In genomic region chr1:127248433-127248832, GRCm38 (mm10) we compare ENCODE assay signal across 13 mouse cellular contexts. TPM values are rescaled to one million over a fixed set of nuclear protein-coding genes. Genes with fewer than 3 reads are reported as not detected.
DNase-seq lines count a peak whose midpoint lies in the region; ATAC-seq and TF ChIP-seq lines count a peak whose summit lies in the region.
"Had no signal": no experiment of that assay in that cellular context is flagged by ENCODE, and none has a peak within 500 bp of the region (broad histone marks: within the 10 kb centered on the region; RNA-seq: fewer than 3 reads in every experiment).

No protein-coding gene starts in this region.

- WGBS in intestine, embryonic 15.5 days, result 63% methylated on average over 1 of the region's 1 CpGs
- 44% methylated on average over 1 of the region's 1 CpGs for WGBS in lung, adult 2 months
- 70% methylated on average over 1 of the region's 1 CpGs for WGBS in hindbrain, postnatal 0 days

- TF ChIP-seq POLR2A in bone marrow macrophage, adult 2 months (IDR thresholded peaks at IDR 0.05; ENCODE audit: borderline replicate concordance, low read depth, low read length), result no peak
- TF ChIP-seq POLR2A in lung, adult 2 months (IDR thresholded peaks at IDR 0.05; ENCODE audit: borderline replicate concordance, extremely low read depth, low read depth, low read length), result no peak

- no peaks in the 10 kb centered on the region for H3K9me3 ChIP-seq in intestine, embryonic 15.5 days
- no peaks in the 10 kb centered on the region for H3K9me3 ChIP-seq in hindbrain, postnatal 0 days (ENCODE audit: low read length)
- H3K9me3 ChIP-seq: hindbrain, embryonic 12.5 days; liver, embryonic 15.5 days; midbrain, embryonic 15.5 days had no signal

- no peaks in the 10 kb centered on the region for H3K36me3 ChIP-seq in intestine, embryonic 15.5 days
- H3K36me3 ChIP-seq in hindbrain, postnatal 0 days (ENCODE audit: insufficient read depth, low read length), result no peaks in the 10 kb centered on the region
- H3K36me3 ChIP-seq: hindbrain, embryonic 12.5 days; liver, embryonic 15.5 days; midbrain, embryonic 15.5 days had no signal

- no peak overlapping the region for H3K4me3 ChIP-seq in bone marrow macrophage, adult 2 months (ENCODE audit: insufficient read depth, low read length)
- no peak overlapping the region for H3K4me3 ChIP-seq in intestine, embryonic 15.5 days (replicated peaks)
- H3K4me3 ChIP-seq in lung, adult 2 months (replicated peaks; ENCODE audit: extremely low read depth, low read depth, low read length), result no peak overlapping the region
- H3K4me3 ChIP-seq in hindbrain, postnatal 0 days (ENCODE audit: low read length), result no peak overlapping the region
- H3K4me3 ChIP-seq: hindbrain, embryonic 12.5 days; liver, embryonic 15.5 days; midbrain, embryonic 15.5 days had no signal

- no peak for TF ChIP-seq CTCF in bone marrow macrophage, adult 2 months (IDR thresholded peaks at IDR 0.05; ENCODE audit: low read depth, low read length)
- no peak for TF ChIP-seq CTCF in lung, adult 2 months (IDR thresholded peaks at IDR 0.05; ENCODE audit: insufficient read depth, low read length)
- TF ChIP-seq CTCF in hindbrain, postnatal 0 days (IDR thresholded peaks at IDR 0.05; ENCODE audit: low read depth), result no peak

- H3K4me2 ChIP-seq in intestine, embryonic 15.5 days (replicated peaks), result no peak overlapping the region
- no peak overlapping the region for H3K4me2 ChIP-seq in hindbrain, postnatal 0 days (ENCODE audit: low read depth, low read length)
- H3K4me2 ChIP-seq: hindbrain, embryonic 12.5 days; liver, embryonic 15.5 days; midbrain, embryonic 15.5 days had no signal

- H3K4me1 ChIP-seq in bone marrow macrophage, adult 2 months (ENCODE audit: control insufficient read depth, insufficient read depth, low read length), result peaks cover 71% of the 10 kb centered on the region
- H3K4me1 ChIP-seq in intestine, embryonic 15.5 days (replicated peaks), result peaks cover 6% of the 10 kb centered on the region
- H3K4me1 ChIP-seq in lung, adult 2 months (ENCODE audit: control insufficient read depth, insufficient read depth, low read length), result peaks cover 11% of the 10 kb centered on the region
- H3K4me1 ChIP-seq in hindbrain, postnatal 0 days (ENCODE audit: insufficient read depth, low read length), result no peaks in the 10 kb centered on the region
- H3K4me1 ChIP-seq: hindbrain, embryonic 12.5 days; midbrain, embryonic 15.5 days had no signal

- ATAC-seq in intestine, embryonic 15.5 days, result peak; percentile 46; the same call in 1 of the 2 replicates
- ATAC-seq in megakaryocyte progenitor cell, adult 5-6 weeks (replicated peaks; ENCODE audit: poor library complexity), result peak; percentile 25; the same call in 1 of the 2 replicates
- no peak for ATAC-seq in hindbrain, postnatal 0 days
- ATAC-seq in inflammation-experienced regulatory T-cells, adult 6 months, result no peak
- ATAC-seq: forebrain, embryonic 16.5 days; midbrain, embryonic 15.5 days had no signal

- peak; percentile 28 for DNase-seq in lung, adult 2 months
- no peak for DNase-seq in adrenal gland, adult (ENCODE audit: inconsistent age in 2 of 2, low spot score in 1 of 2)
- no peak for DNase-seq in hindbrain, postnatal 0 days (ENCODE audit: low spot score)
- DNase-seq: cerebellum, adult 8-10 months; gastrocnemius, postnatal 25 days had no signal

- H3K27me3 ChIP-seq in intestine, embryonic 15.5 days (replicated peaks), result no peaks in the 10 kb centered on the region
- no peaks in the 10 kb centered on the region for H3K27me3 ChIP-seq in hindbrain, postnatal 0 days (ENCODE audit: insufficient read depth, low read length)
- H3K27me3 ChIP-seq: hindbrain, embryonic 12.5 days; liver, embryonic 15.5 days; midbrain, embryonic 15.5 days had no signal

- H3K9ac ChIP-seq in intestine, embryonic 15.5 days, result no peak overlapping the region
- H3K9ac ChIP-seq in hindbrain, postnatal 0 days (replicated peaks; ENCODE audit: low read length), result no peak overlapping the region
- H3K9ac ChIP-seq: hindbrain, embryonic 12.5 days; liver, embryonic 15.5 days; midbrain, embryonic 15.5 days had no signal

- H3K27ac ChIP-seq in bone marrow macrophage, adult 2 months (ENCODE audit: insufficient read depth, low read depth, low read length), result peak overlapping the region; percentile 86
- no peak overlapping the region for H3K27ac ChIP-seq in intestine, embryonic 15.5 days
- H3K27ac ChIP-seq in hindbrain, postnatal 0 days, result no peak overlapping the region
- H3K27ac ChIP-seq: hindbrain, embryonic 12.5 days; liver, embryonic 15.5 days; midbrain, embryonic 15.5 days had no signal

RNA-seq across cellular contexts. Expression of gene Mgat5, which starts 43.6 kb away (rescaled TPM):
- polyA plus RNA-seq in bone marrow macrophage, adult 2 months (2012; ENCODE audit: insufficient read depth, insufficient read length, missing spikeins), result 20.4 and 22.7 TPM in 2 replicates
- polyA plus RNA-seq in intestine, embryonic 15.5 days (2015; fragmentation: Nextera tagmentation; extraction: Ambion mirVana), result 5.9 and 6.3 TPM in 2 replicates
- polyA plus RNA-seq in lung, adult 2 months (2012; rRNA removed), result 6.9 and 9.0 TPM in 2 replicates
- total RNA-seq in megakaryocyte progenitor cell, adult 5-6 weeks (2015), result 77.7 and 81.8 TPM in 2 replicates
- total RNA-seq in megakaryocyte progenitor cell, adult 5-6 weeks (2017), result 71.4 and 83.3 TPM in 2 replicates
- 49.3 and 63.3 TPM in 2 replicates for total RNA-seq in hindbrain, postnatal 0 days (2014; rRNA removed)
- 13.3 and 14.8 TPM in 2 replicates for polyA plus RNA-seq in hindbrain, postnatal 0 days (2015; fragmentation: Nextera tagmentation; extraction: Ambion mirVana)
- 10 to 100 TPM; 11.6 to 20.6 (median 16.8) TPM for polyA plus RNA-seq in inflammation-experienced regulatory T-cells, adult 6 months (2017; shearing (Covaris generic))

Comparison
In these comparisons a context has a peak if more than half of its experiments do, and no peak if none do; other contexts are left out.
1. ATAC-seq: peak in intestine, embryonic 15.5 days (single experiment) and megakaryocyte progenitor cell, adult 5-6 weeks (single experiment); none in hindbrain, postnatal 0 days (single experiment) and inflammation-experienced regulatory T-cells, adult 6 months (single experiment).